ENCODE assay signal across 8 mouse cellular contexts in genomic region chr11:61956572-61957295, GRCm38 (mm10). TPM values are rescaled to one million over a fixed set of nuclear protein-coding genes. Genes with fewer than 3 reads are reported as not detected.
DNase-seq lines count a peak whose midpoint lies in the region; ATAC-seq lines count a peak whose summit lies in the region.

Specc1 (plus strand) TSS chr11:61956763.

- peak; percentile 99 for ATAC-seq in megakaryocyte, adult 5-6 weeks (ENCODE audit: poor library complexity, severe bottlenecking)

- peak; percentile 88 to 96 for DNase-seq in adrenal gland, adult (ENCODE audit: inconsistent age in 2 of 2, low spot score in 1 of 2)
- peak; percentile 86 for DNase-seq in embryo, embryonic 10 days (ENCODE audit: low spot score)
- peak; percentile 95 for DNase-seq in gastrocnemius, postnatal 10 days
- peak; percentile 90 for DNase-seq in induced T-regulatory cell, adult 2 months (ENCODE audit: low read depth)
- DNase-seq in left cerebral cortex, adult 8-10 months (ENCODE audit: low spot score in 2 of 2): peak; percentile 83 to 97
- DNase-seq in right cerebral cortex, adult 18-20 months: peak; percentile 94
- peak; percentile 80 for DNase-seq in urinary bladder, adult 2 months (ENCODE audit: low spot score)

RNA-seq across cellular contexts. Expression of gene Specc1, which starts in this region (rescaled TPM):
- 1 to 10 TPM; 6.3 to 9.8 TPM for total RNA-seq in gastrocnemius, postnatal 10 days (2021)
- total RNA-seq in left cerebral cortex, adult 8-10 months (2022): 10 to 100 TPM; 65.3 to 75.0 (median 70.4) TPM
- total RNA-seq in megakaryocyte, adult 5-6 weeks (2015): 22.5 and 23.9 TPM in 2 replicates
- 44.6 and 54.5 TPM in 2 replicates for total RNA-seq in megakaryocyte, adult 5-6 weeks (2017)
- polyA plus RNA-seq in urinary bladder, adult 2 months (2012; rRNA removed): 8.7 and 10.3 TPM in 2 replicates

Comparison
In these comparisons a context has a peak if more than half of its experiments do, and no peak if none do; other contexts are left out.
1. Peak in every context shown above with its lines: DNase-seq and ATAC-seq.